Mouse (Mus musculus) C2C12 (cell line): ENCODE measurements around the gene Ppp6r1.

ENCODE experiments used
- CTCF ChIP-seq: IDR thresholded peaks from one replicate; pipeline ENCODE4 v1.5.1; 2011; ENCODE audit not compliant: control insufficient read depth, insufficient read depth, insufficient read length
- MYOD1 ChIP-seq: IDR thresholded peaks from one replicate; pipeline ENCODE4 v1.6.1; 2011; ENCODE audit warnings: low read depth; ENCODE audit not compliant: control insufficient read depth, insufficient read length

DNA sequence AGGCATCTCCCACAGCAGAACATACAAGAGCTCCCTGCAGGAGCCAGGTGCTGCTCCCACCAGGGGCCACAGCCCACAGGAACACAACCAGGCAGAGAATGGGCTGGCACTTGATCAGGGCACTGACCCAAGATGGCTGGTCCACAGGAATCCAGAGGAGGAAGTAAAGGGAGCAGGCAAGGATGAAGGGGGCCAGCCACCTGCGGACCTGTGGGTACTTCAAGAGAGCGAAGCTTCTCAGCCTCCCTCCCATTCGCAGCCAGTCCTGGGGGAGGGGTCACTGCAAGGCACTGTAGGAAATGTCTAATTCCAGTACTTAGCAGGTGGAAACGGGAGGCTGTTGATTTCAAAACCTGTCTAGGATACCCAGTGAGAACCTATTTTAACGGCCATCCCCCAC lies 29.2 kb downstream of the Ppp6r1 start:
- TF ChIP-seq CTCF (no peak), MYOD1 (no peak)
